Comparison of ENCODE assay signal across 8 mouse cellular contexts in genomic region chr6:125573189-125573928, GRCm38 (mm10). TPM values are rescaled to one million over a fixed set of nuclear protein-coding genes. Genes with fewer than 3 reads are reported as not detected.
DNase-seq lines count a peak whose midpoint lies in the region; ATAC-seq and TF ChIP-seq lines count a peak whose summit lies in the region.

No protein-coding gene starts in this region.

- TF ChIP-seq CTCF in cortical plate, adult 2 months (IDR thresholded peaks at IDR 0.05; ENCODE audit: extremely low read depth, insufficient read depth, low read length), result no peak

- H3K4me1 ChIP-seq in cortical plate, adult 2 months (ENCODE audit: control insufficient read depth, insufficient read depth, low read length), result no peaks in the 10 kb centered on the region
- H3K4me1 ChIP-seq in hindbrain, embryonic 14.5 days (replicated peaks; ENCODE audit: control insufficient read depth, insufficient read depth, low read length), result peaks cover 18% of the 10 kb centered on the region; the same call in 1 of the 2 replicates

- TF ChIP-seq POLR2A in cortical plate, adult 2 months (IDR thresholded peaks at IDR 0.05; ENCODE audit: extremely low read depth, insufficient read depth, low read length), result no peak

- peak overlapping the region; percentile 46 for H3K4me2 ChIP-seq in hindbrain, embryonic 14.5 days (replicated peaks)

- H3K9ac ChIP-seq in hindbrain, embryonic 14.5 days, result no peak overlapping the region; the same call in 1 of the 2 replicates

- H3K27me3 ChIP-seq in hindbrain, embryonic 14.5 days (ENCODE audit: control insufficient read depth, insufficient read depth, low read length), result no peaks in the 10 kb centered on the region

- WGBS in hindbrain, embryonic 14.5 days, result 5% methylated on average over 14 of the region's 14 CpGs

- ATAC-seq in hindbrain, embryonic 14.5 days (ENCODE audit: low FRiP score), result peak; percentile 86

- DNase-seq in NIH3T3 (ENCODE audit: low read depth), result peak; percentile 95
- DNase-seq in gastrocnemius, adult 18-20 months (ENCODE audit: low spot score), result peak; percentile 83
- DNase-seq in hindbrain, embryonic 14.5 days (ENCODE audit: low spot score), result peak; percentile 71
- peak; percentile 23 for DNase-seq in left cerebral cortex, adult 11 months (ENCODE audit: low spot score)
- DNase-seq in lung, postnatal 4 days, result peak; percentile 86 to 88
- DNase-seq in retina, postnatal 1 day, result peak; percentile 91
- peak; percentile 59 to 76 for DNase-seq in urinary bladder, adult 18-20 months (ENCODE audit: low spot score in 2 of 2)

- 0 out of 2 replicates have a peak overlapping the region, but pooled peaks have one; percentile 11 for H3K27ac ChIP-seq in cortical plate, adult 2 months (ENCODE audit: insufficient read depth, low read length)
- peak overlapping the region; percentile 64 for H3K27ac ChIP-seq in hindbrain, embryonic 14.5 days

- no peak overlapping the region for H3K4me3 ChIP-seq in cortical plate, adult 2 months (ENCODE audit: insufficient read depth, low read length)
- no peak overlapping the region for H3K4me3 ChIP-seq in hindbrain, embryonic 14.5 days (replicated peaks; ENCODE audit: low read length)

- no peaks in the 10 kb centered on the region for H3K36me3 ChIP-seq in hindbrain, embryonic 14.5 days (replicated peaks; ENCODE audit: control insufficient read depth, insufficient read depth)

- H3K9me3 ChIP-seq in hindbrain, embryonic 14.5 days (ENCODE audit: control insufficient read depth, low read length), result no peaks in the 10 kb centered on the region

RNA-seq across cellular contexts. Expression of gene Vwf, which starts 26.8 kb away (rescaled TPM):
- polyA plus RNA-seq in cortical plate, adult 2 months (2012; rRNA removed), result 19.9 and 22.9 TPM in 2 replicates
- 10 to 100 TPM; 16.3 to 18.7 TPM for total RNA-seq in gastrocnemius, adult 18-20 months (2021)
- 13.1 and 14.2 TPM in 2 replicates for polyA plus RNA-seq in hindbrain, embryonic 14.5 days (2014; fragmentation: Nextera tagmentation; extraction: Ambion mirVana)

Comparison
In these comparisons a context has a peak if more than half of its experiments do, and no peak if none do; other contexts are left out.
1. DNase-seq: peak in every context shown above with its lines; median percentile 95 in NIH3T3; 91 in retina, postnatal 1 day; 87 in lung, postnatal 4 days; 83 in gastrocnemius, adult 18-20 months; 71 in hindbrain, embryonic 14.5 days; 68 in urinary bladder, adult 18-20 months; 23 in left cerebral cortex, adult 11 months.